Mouse (Mus musculus) limb, embryonic 15.5 days (tissue): ENCODE data around the gene Maz. TPM values are rescaled to one million over a fixed set of nuclear protein-coding genes. Genes with fewer than 3 reads are reported as not detected.

Experiments used
- microRNA-seq: library from miRNA; unstranded; fragments of <30 nt; microRNA quantifications from one replicate; pipeline ENCODE4, GENCODE M21; 2016
- polyA plus RNA-seq: library from polyadenylated mRNA; unstranded; fragments of >200 nt; fragmentation: Nextera tagmentation; extraction: Ambion mirVana; gene quantifications from 2 replicates; pipeline ENCODE4 v1.2.1, GENCODE M21; 2015

The Maz gene
- polyA plus RNA-seq, 1 experiment from 2014 or later = 54.8 TPM

Small RNAs within 50 kb of the gene (microRNA-seq; reads per million reads assigned to microRNA genes)
- not detected for gene Gm44343

Other genes with a start within 250 kb of the Maz start
- 0.37 and 0.46 TPM in 2 replicates for gene Tbx6, start 245.6 kb downstream of the Maz start, polyA plus RNA-seq
- gene Ppp4c, start 234.5 kb downstream of the Maz start, polyA plus RNA-seq = 212 and 227 TPM in 2 replicates
- gene Fam57b, start 229.4 kb downstream of the Maz start, polyA plus RNA-seq = 0.22 and 0.56 TPM in 2 replicates
- gene 4930451I11Rik, start 195.4 kb downstream of the Maz start, polyA plus RNA-seq = not detected in 2 replicates
- gene Doc2a, start 179.6 kb downstream of the Maz start, polyA plus RNA-seq = 0.57 and 0.82 TPM in 2 replicates
- gene Hirip3, start 165.1 kb downstream of the Maz start, polyA plus RNA-seq = 26.7 and 30.1 TPM in 2 replicates
- gene Ino80e, start 164.7 kb downstream of the Maz start, polyA plus RNA-seq = 80.7 and 82.1 TPM in 2 replicates
- gene Taok2, start 142.3 kb downstream of the Maz start, polyA plus RNA-seq = 40.9 and 46.3 TPM in 2 replicates
- 31.3 and 35.1 TPM in 2 replicates for gene Tmem219, start 104.1 kb downstream of the Maz start, polyA plus RNA-seq
- 13.5 and 15.3 TPM in 2 replicates for gene Kctd13, start 98.2 kb downstream of the Maz start, polyA plus RNA-seq
- 0.10 TPM in 1 of 2 replicates, not detected in the other for gene Asphd1, start 77.5 kb downstream of the Maz start, polyA plus RNA-seq
- 0.46 and 0.50 TPM in 2 replicates for gene Sez6l2, start 76.5 kb downstream of the Maz start, polyA plus RNA-seq
- gene Cdipt, start 51.1 kb downstream of the Maz start, polyA plus RNA-seq = 105 and 119 TPM in 2 replicates
- 1.5 and 1.6 TPM in 2 replicates for gene Cdiptos, start 50.9 kb downstream of the Maz start, polyA plus RNA-seq
- gene Mvp, start 12.4 kb downstream of the Maz start, polyA plus RNA-seq = 13.1 and 17.0 TPM in 2 replicates
- gene Pagr1b, start 10.6 kb downstream of the Maz start, polyA plus RNA-seq = 0.63 and 1.8 TPM in 2 replicates
- gene Pagr1a, start 9.7 kb downstream of the Maz start, polyA plus RNA-seq = 46.7 and 85.6 TPM in 2 replicates
- 28.9 and 58.2 TPM in 2 replicates for gene Gm42742, start 5.9 kb downstream of the Maz start, polyA plus RNA-seq
- 16.5 and 17.5 TPM in 2 replicates for gene Prrt2, start 5.8 kb downstream of the Maz start, polyA plus RNA-seq
- gene Kif22, start 15.4 kb upstream of the Maz start, polyA plus RNA-seq = 90.7 and 96.9 TPM in 2 replicates
- gene Zg16, start 60.3 kb upstream of the Maz start, polyA plus RNA-seq = not detected in 2 replicates
- 5.3 and 6.1 TPM in 2 replicates for gene AI467606, start 64.3 kb upstream of the Maz start, polyA plus RNA-seq
- 4.1 and 6.3 TPM in 2 replicates for gene Qprt, start 95.2 kb upstream of the Maz start, polyA plus RNA-seq
- gene Spn, start 110.8 kb upstream of the Maz start, polyA plus RNA-seq = 0.81 and 0.84 TPM in 2 replicates
- gene Cd2bp2, start 169.0 kb upstream of the Maz start, polyA plus RNA-seq = 53.6 and 55.1 TPM in 2 replicates
- gene Tbc1d10b, start 181.4 kb upstream of the Maz start, polyA plus RNA-seq = 24.6 and 25.5 TPM in 2 replicates
- gene Mylpf, start 181.9 kb upstream of the Maz start, polyA plus RNA-seq = 422 and 1,232 TPM in 2 replicates
- gene Zfp553, start 206.0 kb upstream of the Maz start, polyA plus RNA-seq = 37.3 and 38.4 TPM in 2 replicates
- 19.6 and 22.7 TPM in 2 replicates for gene Sept1, start 206.1 kb upstream of the Maz start, polyA plus RNA-seq
- gene Zfp771, start 217.2 kb upstream of the Maz start, polyA plus RNA-seq = 69.7 and 71.7 TPM in 2 replicates
- 127 and 138 TPM in 2 replicates for gene Dctpp1, start 233.7 kb upstream of the Maz start, polyA plus RNA-seq
- gene Sephs2, start 247.0 kb upstream of the Maz start, polyA plus RNA-seq = 56.7 and 59.1 TPM in 2 replicates